In the genomic region with DNA sequence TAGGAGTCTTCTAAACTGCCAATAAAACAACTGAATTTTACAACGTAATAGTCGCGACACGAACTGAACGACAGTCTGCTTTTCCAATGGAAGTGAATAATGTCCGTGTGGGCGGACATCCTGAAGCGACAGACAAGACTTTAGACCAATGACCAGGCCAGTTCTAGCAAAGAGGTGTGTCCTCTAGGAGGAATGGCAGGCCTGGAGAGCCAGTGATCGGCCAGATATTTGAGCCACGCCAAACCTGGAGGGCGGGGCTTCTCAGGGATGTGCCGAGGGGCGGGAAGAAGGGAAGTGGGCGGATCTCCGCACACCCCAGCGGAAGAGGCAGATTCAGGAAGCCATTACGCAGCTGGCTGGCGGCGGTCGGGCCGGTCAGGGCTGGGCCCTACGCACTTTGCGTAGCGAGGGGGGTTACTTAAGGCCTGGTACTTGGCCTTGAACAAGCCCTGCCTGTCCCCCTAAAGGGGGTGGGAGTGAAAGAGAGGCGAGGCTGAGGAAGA, we compare ENCODE assay signal across 7 mouse cellular contexts. TPM values are rescaled to one million over a fixed set of nuclear protein-coding genes. Genes with fewer than 3 reads are reported as not detected.
DNase-seq lines count a peak whose midpoint lies in the region; ATAC-seq lines count a peak whose summit lies in the region.

No protein-coding gene starts in this region.

- 0% methylated on average over 25 of the region's 25 CpGs for WGBS in intestine, embryonic 15.5 days
- WGBS in midbrain, embryonic 10.5 days = under 1% methylated on average over 25 of the region's 25 CpGs

- H3K27me3 ChIP-seq in intestine, embryonic 15.5 days (replicated peaks) = no peaks in the 10 kb centered on the region
- H3K27me3 ChIP-seq in midbrain, embryonic 10.5 days (ENCODE audit: low read depth, poor library complexity, severe bottlenecking) = no peaks in the 10 kb centered on the region

- no peaks in the 10 kb centered on the region for H3K9me3 ChIP-seq in intestine, embryonic 15.5 days
- no peaks in the 10 kb centered on the region for H3K9me3 ChIP-seq in midbrain, embryonic 10.5 days (replicated peaks)

- H3K36me3 ChIP-seq in intestine, embryonic 15.5 days = peaks cover 4% of the 10 kb centered on the region; the same call in 1 of the 2 replicates
- peaks cover 18% of the 10 kb centered on the region for H3K36me3 ChIP-seq in midbrain, embryonic 10.5 days

- H3K9ac ChIP-seq in intestine, embryonic 15.5 days = peak overlapping the region; percentile 90; the same call in 1 of the 2 replicates

- peak; percentile 97 for ATAC-seq in intestine, embryonic 15.5 days

- peak overlapping the region; percentile 91 for H3K27ac ChIP-seq in intestine, embryonic 15.5 days
- H3K27ac ChIP-seq in midbrain, embryonic 10.5 days (replicated peaks) = peak overlapping the region; percentile 90

- intact Hi-C loops in gastrocnemius, postnatal 36 days (cut with DNase I) = loop anchor here (5.0 kb wide), 1 partner anchor 35 kb away; no protein-coding TSS in a partner anchor
- intact Hi-C loops in left cerebral cortex, postnatal 25 days (cut with DNase I) = loop anchor here (2.0 kb wide), 1 partner anchor 21 kb away; no protein-coding TSS in a partner anchor

- H3K4me1 ChIP-seq in intestine, embryonic 15.5 days (replicated peaks) = peaks cover 28% of the 10 kb centered on the region
- peaks cover 40% of the 10 kb centered on the region for H3K4me1 ChIP-seq in midbrain, embryonic 10.5 days

- peak overlapping the region; percentile 83 for H3K4me2 ChIP-seq in intestine, embryonic 15.5 days (replicated peaks)

- DNase-seq in adrenal gland, adult 2 months = peak; percentile 99
- DNase-seq in embryo, embryonic 11.5 days (ENCODE audit: low read depth, low spot score) = peak; percentile 96
- peak; percentile 97 to 98 for DNase-seq in gastrocnemius, postnatal 36 days
- peak; percentile 99 to 100 for DNase-seq in left cerebral cortex, postnatal 25 days (ENCODE audit: low spot score in 2 of 2)
- DNase-seq in midbrain, embryonic 10.5 days (ENCODE audit: low spot score) = peak; percentile 98
- peak; percentile 95 for DNase-seq in right cerebral cortex, postnatal 4 days

- H3K4me3 ChIP-seq in intestine, embryonic 15.5 days (replicated peaks) = peak overlapping the region; percentile 86
- H3K4me3 ChIP-seq in midbrain, embryonic 10.5 days = peak overlapping the region; percentile 86

RNA-seq across cellular contexts. Expression of a gene that starts 0.7 kb away (rescaled TPM):
- total RNA-seq in adrenal gland, adult 2 months (2021) = 10 to 100 TPM; 34.0 to 79.5 TPM
- 35.2 and 36.8 TPM in 2 replicates for polyA plus RNA-seq in adrenal gland, adult 2 months (2012; rRNA removed)
- total RNA-seq in gastrocnemius, postnatal 36 days (2021) = 100 to 1,000 TPM in 1 of 2 experiments, 10 to 100 TPM in 1; 71.7 to 145 TPM
- polyA plus RNA-seq in intestine, embryonic 15.5 days (2015; fragmentation: Nextera tagmentation; extraction: Ambion mirVana) = 20.0 and 20.1 TPM in 2 replicates
- 10 to 100 TPM; 59.0 to 64.8 TPM for total RNA-seq in left cerebral cortex, postnatal 25 days (2021)
- 29.2 and 35.7 TPM in 2 replicates for polyA plus RNA-seq in midbrain, embryonic 10.5 days (2016; fragmentation: Nextera tagmentation; extraction: Ambion mirVana)

RNA-seq across cellular contexts. Expression of a gene that starts 1.7 kb away (rescaled TPM):
- total RNA-seq in adrenal gland, adult 2 months (2021) = 1 to 10 TPM; 5.1 to 5.9 TPM
- polyA plus RNA-seq in adrenal gland, adult 2 months (2012; rRNA removed) = 6.1 and 6.6 TPM in 2 replicates
- total RNA-seq in gastrocnemius, postnatal 36 days (2021) = 1 to 10 TPM; 1.8 to 1.9 TPM
- polyA plus RNA-seq in intestine, embryonic 15.5 days (2015; fragmentation: Nextera tagmentation; extraction: Ambion mirVana) = 4.7 and 5.0 TPM in 2 replicates
- total RNA-seq in left cerebral cortex, postnatal 25 days (2021) = 1 to 10 TPM; 4.2 TPM
- 5.9 and 6.4 TPM in 2 replicates for polyA plus RNA-seq in midbrain, embryonic 10.5 days (2016; fragmentation: Nextera tagmentation; extraction: Ambion mirVana)

RNA-seq across cellular contexts. Expression of a gene that starts 56.2 kb away (rescaled TPM):
- total RNA-seq in adrenal gland, adult 2 months (2021) = 10 to 100 TPM; 55.3 to 69.6 TPM
- polyA plus RNA-seq in adrenal gland, adult 2 months (2012; rRNA removed) = 35.6 and 50.7 TPM in 2 replicates
- 10 to 100 TPM; 41.3 to 45.0 TPM for total RNA-seq in gastrocnemius, postnatal 36 days (2021)
- 43.5 and 48.2 TPM in 2 replicates for polyA plus RNA-seq in intestine, embryonic 15.5 days (2015; fragmentation: Nextera tagmentation; extraction: Ambion mirVana)
- 10 to 100 TPM; 44.4 to 50.3 TPM for total RNA-seq in left cerebral cortex, postnatal 25 days (2021)
- 26.2 and 28.8 TPM in 2 replicates for polyA plus RNA-seq in midbrain, embryonic 10.5 days (2016; fragmentation: Nextera tagmentation; extraction: Ambion mirVana)

Comparison
In these comparisons a context has a peak if more than half of its experiments do, and no peak if none do; other contexts are left out.
1. Peak in every context shown above with its lines: DNase-seq, ATAC-seq, H3K4me3 ChIP-seq and H3K27ac ChIP-seq.